Mouse (Mus musculus) cerebellum, adult 2 months (tissue): ENCODE measurements around the gene Nsl1.

ENCODE experiments used
- CTCF ChIP-seq: fragments of 200-500 bp; IDR thresholded peaks from 2 replicates; pipeline ENCODE4 v1.5.1; 2011; ENCODE audit warnings: low read depth, mild to moderate bottlenecking, control low read depth, low read length, moderate library complexity, borderline replicate concordance; ENCODE audit not compliant: insufficient read depth
- POLR2A ChIP-seq: fragments of 200-500 bp; IDR thresholded peaks from 2 replicates; pipeline ENCODE4 v1.6.1; 2011; ENCODE audit warnings: low read length, control low read depth, borderline replicate concordance; ENCODE audit not compliant: insufficient read depth

GRCm38 (mm10) chr1:191092050-191092449 is 29.2 kb downstream of the Nsl1 start:
- TF ChIP-seq CTCF (no peak), POLR2A (no peak)
